Mouse (Mus musculus) cerebellum, adult 9-11 months (tissue): ENCODE measurements at regions not wholly inside any gene's neighbourhood (a gene's known extent, or its start where the extent isn't known, plus 50 kb on each side); places are given as distances from the start of the nearest gene placed in this dataset.

Experiments used
- DNase-seq: peaks from one replicate; pipeline ENCODE4 v3.0.0; 2022

- no peak for DNase-seq
These were observed 95.6 kb upstream of the Bdnf start for GRCm38 (mm10) chr2:109578870-109579310.

DNA sequence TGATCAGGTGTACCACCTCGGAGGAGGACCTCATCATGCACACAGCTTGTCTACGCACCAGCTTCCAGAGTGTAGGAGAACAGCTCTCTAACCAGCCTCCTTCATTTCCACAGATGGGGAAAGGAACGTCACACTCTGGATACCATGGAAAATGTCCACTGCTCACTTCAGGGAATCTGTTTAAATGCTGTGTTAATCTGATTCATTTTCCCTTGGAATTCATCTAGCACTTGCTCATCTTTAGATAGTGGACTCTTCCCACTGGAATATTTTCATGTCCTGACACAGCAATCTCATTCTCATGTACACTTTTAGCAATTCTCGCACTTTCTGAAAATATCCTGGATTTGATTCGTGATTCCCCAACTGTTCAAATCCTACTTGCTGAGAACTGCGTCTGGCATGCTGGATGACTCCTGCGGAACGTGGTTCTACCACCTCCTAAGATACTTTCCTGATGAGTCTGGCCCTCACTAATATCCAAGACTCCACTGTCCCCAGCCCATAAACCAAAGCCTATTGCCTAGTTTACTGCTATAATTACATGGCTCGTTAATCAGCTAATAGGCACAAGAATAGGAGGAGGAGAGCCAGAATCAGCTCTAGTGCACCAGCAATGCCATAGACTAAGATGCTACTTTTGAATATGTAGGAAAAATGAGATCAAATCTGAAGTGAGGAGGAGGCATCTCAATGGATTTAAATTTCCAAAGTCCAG, 56.0 kb upstream of the Bdnf start:
- DNase-seq = no peak

DNA sequence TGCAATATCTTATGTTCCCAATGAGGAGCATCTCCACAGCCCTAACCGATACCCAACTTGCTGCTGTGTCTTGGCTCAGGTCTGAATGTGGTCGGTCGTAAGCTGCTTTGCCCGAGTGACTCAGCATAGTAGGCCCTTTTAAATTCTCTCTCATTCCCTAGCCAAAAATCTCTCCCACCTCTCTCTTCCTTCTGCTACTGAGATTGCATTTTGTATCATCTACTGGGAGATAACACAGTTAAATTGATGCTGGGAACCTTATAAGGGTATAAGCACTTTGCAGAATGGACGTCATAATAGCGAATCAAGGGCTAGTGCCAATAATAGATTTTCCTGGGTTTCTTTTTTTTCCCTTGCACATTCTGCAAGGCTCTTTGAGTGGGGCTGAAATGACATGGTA, 54.8 kb upstream of the Bdnf start:
- DNase-seq = no peak

- no peak for DNase-seq
These were observed 52.9 kb upstream of the Bdnf start for GRCm38 (mm10) chr2:109621595-109621994.
